Mouse (Mus musculus) left cerebral cortex, adult 2 months (tissue): ENCODE data around the gene Fam189a1. TPM values are rescaled to one million over a fixed set of nuclear protein-coding genes. Genes with fewer than 3 reads are reported as not detected.

Source experiments
- DNase-seq, 2 experiments: peaks; one replicate each; pipeline ENCODE4 v3.0.0; 2021 to 2022; ENCODE audit warnings: low spot score in 2 of 2, mixed read lengths in 1 of 2; ENCODE audit errors: extremely low spot score in 1 of 2
- H3K27ac ChIP-seq: fragments of 200-600 bp; 2 replicates; pipeline ENCODE4 v1.8.1; 2022
- H3K4me3 ChIP-seq: fragments of 200-600 bp; 2 replicates; pipeline ENCODE4 v1.8.1; 2022
- CTCF ChIP-seq: fragments of 200-600 bp; IDR thresholded peaks from 2 replicates; pipeline ENCODE4 v1.8.1; 2022; ENCODE audit warnings: antibody characterized with exemption, mild to moderate bottlenecking, moderate library complexity
- intact Hi-C: fragments of 180-260 bp; cut with DNase I; formaldehyde crosslinking; loops from one replicate; pipeline ENCODE4 v1.15.1; 2025
- total RNA-seq, 2 experiments: library from RNA; stranded (reverse); gene quantifications; 2 replicates each; pipeline ENCODE4 v1.2.3; 2021

Gene Fam189a1
- total RNA-seq, 2 experiments from 2014 or later: 60.6 to 62.7 TPM

DNA sequence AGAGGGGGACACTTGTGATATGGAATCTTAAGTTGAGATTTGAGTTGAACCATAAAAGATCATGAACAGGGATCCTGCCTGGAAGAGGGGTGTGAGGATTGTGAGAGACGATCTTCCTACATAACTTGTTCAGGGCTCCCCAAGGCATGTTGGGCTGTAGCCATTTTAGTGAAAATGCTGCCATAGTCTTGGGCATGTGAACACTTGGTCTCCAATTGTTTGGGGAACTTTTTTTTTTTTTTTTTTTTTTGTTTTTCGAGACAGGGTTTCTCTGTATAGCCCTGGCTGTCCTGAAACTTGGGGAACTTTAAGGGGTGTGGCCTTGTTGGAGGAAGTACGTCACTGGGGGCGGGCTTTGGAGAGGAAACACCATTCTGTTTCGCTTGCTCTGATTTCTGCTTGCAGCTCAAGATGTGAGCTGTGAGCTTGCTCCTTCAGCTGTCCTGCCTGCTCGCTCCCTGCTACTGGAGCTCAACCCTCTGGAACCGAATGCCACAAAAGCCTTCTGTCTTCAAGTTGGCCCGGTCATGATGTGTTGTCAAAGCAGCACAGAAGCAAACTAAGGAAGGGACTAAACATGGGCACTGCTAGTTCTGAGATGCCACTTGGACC is 385.5 kb downstream of the Fam189a1 start:
- DNase-seq: no peak
- Histone ChIP-seq H3K4me3 (no peak overlapping the region), H3K27ac (no peak overlapping the region)
- no peak for TF ChIP-seq CTCF
- intact Hi-C loops: loop anchor here (10.0 kb wide), 1 partner anchor 324 kb away; no protein-coding TSS in a partner anchor

DNA sequence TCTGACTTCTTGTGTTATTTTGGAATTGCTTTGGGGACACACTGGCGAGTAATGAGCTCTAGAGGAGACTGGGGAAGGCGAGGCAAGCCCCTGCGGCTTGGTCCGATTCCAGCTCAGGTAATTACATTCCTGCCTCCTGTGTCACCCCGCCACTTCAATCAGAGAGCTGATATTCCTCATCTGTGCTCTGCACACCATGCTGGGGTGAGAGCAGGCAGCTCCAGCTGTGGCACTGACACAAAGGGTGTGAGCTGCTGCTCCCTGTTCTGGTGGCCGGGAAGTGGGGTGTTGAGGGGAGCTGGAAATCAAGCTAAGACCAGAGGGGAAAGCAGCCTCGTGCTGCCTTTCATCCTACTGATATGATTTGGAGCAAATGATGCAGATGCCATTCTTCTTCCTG is 386.6 kb downstream of the Fam189a1 start:
- intact Hi-C loops: loop anchor here (10.0 kb wide), 1 partner anchor 325 kb away; no protein-coding TSS in a partner anchor
- DNase-seq: no peak
- Histone ChIP-seq H3K4me3 (no peak overlapping the region), H3K27ac (no peak overlapping the region)
- no peak for TF ChIP-seq CTCF

DNA sequence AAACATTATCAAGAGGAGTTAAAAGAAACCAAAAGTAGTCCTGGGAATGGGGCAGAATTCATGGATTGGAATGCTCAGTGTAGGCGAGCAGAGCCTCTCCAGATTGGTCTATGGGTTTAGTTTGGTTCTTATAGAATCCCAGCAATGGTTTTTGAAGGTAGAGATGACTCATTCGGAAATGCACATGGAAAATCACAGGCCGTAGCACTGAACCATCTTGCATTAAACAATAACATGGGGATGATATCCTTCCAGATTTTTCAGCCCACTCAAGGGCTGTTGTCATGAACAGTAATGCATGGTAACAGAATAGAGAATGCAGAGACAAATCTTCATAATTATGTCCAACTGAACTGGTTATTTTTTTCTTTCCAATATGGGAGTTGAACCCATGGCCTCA is 390.8 kb downstream of the Fam189a1 start:
- TF ChIP-seq CTCF: no peak
- DNase-seq: no peak
- intact Hi-C loops: no loop called here
- H3K27ac ChIP-seq: no peak overlapping the region; the same call in 1 of the 2 replicates
- H3K4me3 ChIP-seq: no peak overlapping the region

DNA sequence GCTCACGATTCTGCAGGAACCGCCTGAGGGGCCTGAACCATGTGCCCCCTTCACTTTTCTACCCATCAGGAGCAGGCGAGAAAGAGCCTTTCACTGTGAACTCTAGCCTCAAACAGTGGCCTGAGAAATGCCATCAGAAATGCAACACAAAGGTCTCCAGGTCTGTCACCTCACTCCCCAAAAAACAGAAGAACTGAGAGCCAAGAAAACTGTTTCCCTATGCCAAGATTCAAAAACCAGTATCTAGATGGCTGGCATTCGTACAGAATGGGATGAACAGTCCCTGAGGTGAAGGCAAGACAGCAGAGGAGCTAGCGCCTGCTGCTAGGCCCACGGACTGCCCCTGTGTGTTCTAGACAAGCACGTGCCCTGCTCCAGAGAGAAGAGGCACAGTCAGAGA is 401.2 kb downstream of the Fam189a1 start:
- H3K4me3 ChIP-seq: no peak overlapping the region
- intact Hi-C loops: no loop called here
- DNase-seq: no peak
- H3K27ac ChIP-seq: no peak overlapping the region
- no peak for TF ChIP-seq CTCF

DNA sequence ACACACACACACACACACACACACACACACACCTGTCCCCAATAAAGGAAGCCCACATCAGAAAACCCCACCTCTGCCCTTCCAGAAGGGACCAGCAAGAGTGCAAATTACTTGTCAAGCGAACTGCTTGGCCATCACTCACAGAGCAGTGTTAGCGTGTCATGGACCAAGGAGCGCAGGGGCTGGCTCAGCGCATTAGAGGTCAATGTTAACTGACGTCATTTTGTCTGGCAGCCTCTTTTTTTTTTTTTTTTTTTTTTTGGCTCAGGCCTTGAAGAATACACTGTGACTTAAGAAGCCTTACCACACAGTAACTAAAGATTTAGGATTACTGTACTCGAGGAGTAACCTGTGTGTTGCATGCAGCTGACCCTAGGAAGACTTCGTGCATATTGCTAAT is 402.2 kb downstream of the Fam189a1 start:
- TF ChIP-seq CTCF: no peak
- intact Hi-C loops: no loop called here
- H3K27ac ChIP-seq: no peak overlapping the region
- DNase-seq: no peak
- H3K4me3 ChIP-seq: no peak overlapping the region

DNA sequence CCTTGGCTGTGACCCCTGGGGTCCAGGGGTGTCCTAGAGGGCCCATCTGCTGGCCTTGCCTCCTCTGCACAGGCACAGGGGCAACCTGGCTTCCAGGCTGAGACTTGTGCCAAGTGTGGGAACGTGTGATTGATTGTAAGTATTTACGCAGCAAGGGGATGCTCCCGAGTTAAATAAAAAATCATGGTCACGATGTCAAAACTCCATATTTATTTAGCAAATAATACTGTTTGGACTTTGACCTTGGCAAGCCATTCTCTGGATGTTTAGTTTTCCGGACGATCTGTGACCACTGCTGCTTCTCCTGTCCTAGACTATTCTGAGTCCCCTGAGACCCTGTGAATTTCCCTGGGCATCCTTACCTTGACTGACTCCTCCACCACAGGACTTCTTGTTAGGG is 402.7 kb downstream of the Fam189a1 start:
- no peak for TF ChIP-seq CTCF
- Histone ChIP-seq H3K4me3 (no peak overlapping the region), H3K27ac (no peak overlapping the region)
- intact Hi-C loops: no loop called here
- no peak for DNase-seq

DNA sequence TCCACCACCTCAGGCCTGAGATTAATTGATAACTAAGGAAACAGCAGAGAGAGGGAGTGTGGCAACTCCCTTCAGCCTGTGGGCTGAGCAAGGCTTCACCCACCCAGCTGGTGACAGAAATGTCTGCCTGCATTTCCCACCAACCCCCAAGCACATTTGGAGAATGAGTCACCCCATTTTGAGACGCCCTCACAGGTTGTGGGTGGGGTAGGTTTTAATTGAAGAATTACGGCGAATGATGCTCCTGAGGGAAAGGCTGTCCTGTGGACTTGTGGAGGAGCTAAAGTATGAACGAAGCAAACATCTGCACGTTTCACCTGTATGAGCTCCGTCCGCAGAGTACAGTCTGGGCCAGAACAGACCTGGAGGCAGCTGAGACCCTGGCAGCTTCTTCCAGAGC is 404.2 kb downstream of the Fam189a1 start:
- no peak overlapping the region for H3K4me3 ChIP-seq
- intact Hi-C loops: no loop called here
- H3K27ac ChIP-seq: peak overlapping the region; percentile 80
- no peak for TF ChIP-seq CTCF
- peak; percentile 60 to 67 for DNase-seq

DNA sequence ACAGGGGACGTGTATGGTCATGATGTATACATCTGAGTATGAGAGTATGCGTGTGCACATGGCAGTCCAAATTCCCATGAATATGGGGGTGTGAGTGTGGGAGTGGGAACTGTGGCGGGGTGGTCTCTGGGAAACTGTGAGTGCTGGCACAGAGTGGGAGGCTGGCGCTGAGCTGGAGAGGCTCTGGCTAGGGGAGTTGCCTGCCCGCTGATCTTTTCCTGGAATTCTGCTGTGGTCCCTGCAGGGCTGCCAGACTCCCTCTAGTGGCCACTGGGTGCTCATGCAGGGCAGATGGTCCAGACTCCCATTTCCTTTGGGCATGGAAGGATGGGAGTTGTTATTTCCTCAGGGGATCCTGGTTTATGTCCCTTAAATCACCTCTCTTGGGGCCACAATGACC is 404.9 kb downstream of the Fam189a1 start:
- intact Hi-C loops: loop anchor here (2.0 kb wide), 1 partner anchor 25 kb away; no protein-coding TSS in a partner anchor
- no peak overlapping the region for H3K4me3 ChIP-seq
- H3K27ac ChIP-seq: peak overlapping the region; percentile 80
- peak; percentile 63 to 74 for DNase-seq
- TF ChIP-seq CTCF: peak; percentile 93

DNA sequence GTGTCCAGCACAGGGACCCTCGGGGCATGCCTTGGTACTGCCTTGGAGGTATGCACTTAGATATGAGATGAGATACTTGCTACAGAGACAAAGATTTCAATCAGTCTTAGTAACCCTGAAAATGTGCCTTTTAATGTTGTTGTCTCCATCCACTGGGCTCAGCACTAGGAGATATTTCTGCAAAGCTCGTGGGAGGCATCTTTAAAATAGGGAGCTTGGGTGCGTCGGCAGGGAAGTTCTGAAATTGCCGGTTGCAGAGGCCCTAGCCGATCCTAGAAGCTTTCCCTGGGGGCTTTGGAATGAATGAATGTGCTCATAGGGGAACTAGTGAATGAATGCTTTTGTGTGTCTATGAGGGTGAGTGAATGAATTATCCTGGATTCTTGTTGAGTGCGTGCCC is 412.8 kb downstream of the Fam189a1 start:
- H3K27ac ChIP-seq: peak overlapping the region; percentile 90
- intact Hi-C loops: loop anchor here (2.0 to 5.0 kb wide), 5 partner anchors 239 to 579 kb away; partner anchors contain the start of gene Fan1
- TF ChIP-seq CTCF: no peak
- H3K4me3 ChIP-seq: no peak overlapping the region
- no peak for DNase-seq

DNA sequence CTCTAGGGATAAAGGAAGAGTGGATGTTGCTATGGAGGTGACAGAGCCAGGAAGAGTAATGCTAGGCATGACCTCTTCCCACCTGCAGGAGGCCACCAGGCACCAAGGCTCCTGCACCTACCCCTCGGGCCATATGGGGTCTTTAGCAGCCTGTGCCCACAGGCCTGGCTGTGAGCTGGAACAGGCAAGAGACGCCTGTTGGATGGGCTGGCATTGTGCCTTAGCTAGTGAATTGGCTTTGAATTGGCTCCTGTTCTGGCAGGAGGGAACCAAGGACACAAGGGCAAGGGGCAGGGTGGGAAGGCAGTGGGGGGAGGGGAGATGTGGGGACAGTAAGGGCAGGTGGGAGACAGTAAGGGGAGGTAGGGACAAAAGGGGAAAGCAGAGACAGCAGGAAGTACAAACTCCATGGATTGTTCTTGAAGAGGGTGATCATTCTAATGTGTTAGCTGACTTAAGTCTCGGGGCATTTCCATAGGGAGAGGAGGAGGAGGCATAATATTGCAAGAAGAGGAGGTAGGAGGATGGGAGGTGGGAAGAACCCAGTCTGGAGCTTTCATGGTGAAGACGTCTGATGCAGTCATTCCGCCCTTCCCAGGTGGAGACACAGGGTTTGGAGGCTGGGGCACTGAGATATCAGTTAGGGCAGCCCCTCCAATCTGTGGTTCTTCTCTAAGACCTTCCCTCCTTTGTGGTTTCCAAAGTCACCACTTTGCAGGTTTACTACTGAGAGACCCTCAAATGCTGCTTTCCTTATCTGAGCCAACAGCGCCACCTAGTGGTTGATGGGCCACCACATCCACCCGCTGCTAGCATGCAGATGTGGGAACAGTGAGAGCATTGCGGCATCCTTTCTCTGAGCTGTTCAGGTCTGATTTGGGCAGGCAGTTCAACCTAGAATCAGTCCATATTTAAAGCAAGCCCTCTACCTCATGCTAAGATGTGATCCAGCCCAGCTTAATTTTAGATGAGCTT is 414.8 kb downstream of the Fam189a1 start:
- H3K27ac ChIP-seq: peak overlapping the region; percentile 90
- TF ChIP-seq CTCF: peak; percentile 93
- DNase-seq: peak; percentile 85 to 89
- no peak overlapping the region for H3K4me3 ChIP-seq
- intact Hi-C loops: loop anchor here (1.0 to 5.0 kb wide), 6 partner anchors 237 to 577 kb away; partner anchors contain the start of genes Fan1, Mcee and Mphosph10

- no peak for DNase-seq
- Histone ChIP-seq H3K4me3 (no peak overlapping the region), H3K27ac (no peak overlapping the region)
- no peak for TF ChIP-seq CTCF
- intact Hi-C loops: no loop called here
These were observed 417.2 kb downstream of the Fam189a1 start for GRCm38 (mm10) chr7:64739131-64739530.

DNA sequence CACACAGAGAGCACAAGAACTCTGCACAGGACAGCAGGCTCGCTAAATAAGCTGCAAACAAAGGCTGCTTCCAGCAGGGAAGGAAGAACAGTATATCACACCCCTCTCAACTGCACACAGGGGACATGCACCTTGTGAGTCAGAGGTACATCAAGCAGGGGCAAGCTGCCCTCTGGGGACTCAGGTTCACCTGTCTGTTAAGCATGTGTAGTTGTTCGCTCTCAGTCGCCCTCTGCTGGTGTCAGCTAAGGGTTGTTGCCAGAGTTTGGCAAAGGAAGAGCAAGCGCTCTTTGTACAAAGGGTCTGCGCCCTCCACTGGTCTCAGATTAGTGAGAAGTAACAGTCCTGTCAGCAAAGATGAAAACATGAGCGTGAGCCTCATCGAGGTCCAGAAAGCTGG is 426.6 kb downstream of the Fam189a1 start:
- intact Hi-C loops: loop anchor here (2.0 to 5.0 kb wide), 4 partner anchors 97 to 227 kb away; no protein-coding TSS in a partner anchor

More for the DNA sequence above, 426.6 kb downstream of the Fam189a1 start:
- no peak overlapping the region; the same call in 1 of the 2 replicates for H3K27ac ChIP-seq
- peak; percentile 79 for TF ChIP-seq CTCF
- DNase-seq: peak; percentile 67 to 69
- no peak overlapping the region for H3K4me3 ChIP-seq
